Mouse (Mus musculus) heart, embryonic 10.5 days (tissue): ENCODE results near the gene E4f1. TPM values are rescaled to one million over a fixed set of nuclear protein-coding genes. Genes with fewer than 3 reads are reported as not detected.
"Not testable (repeated sequence)": the region's sequence is repeated elsewhere in the genome, so short reads cannot be mapped to it uniquely, and the experiment has no call there.

Source experiments
- DNase-seq: peaks from one replicate; pipeline ENCODE4 v3.0.0-alpha.2; 2017; ENCODE audit warnings: low spot score
- H3K27ac ChIP-seq: fragments of 300-500 bp; sonication (generic); 2 replicates; pipeline ENCODE4 v1.5.1; 2016; ENCODE audit warnings: mild to moderate bottlenecking
- H3K27me3 ChIP-seq: fragments of 300-500 bp; sonication (generic); 2 replicates; pipeline ENCODE4 v1.6.1; 2016; ENCODE audit warnings: mild to moderate bottlenecking; ENCODE audit not compliant: poor library complexity, insufficient read depth, severe bottlenecking
- H3K36me3 ChIP-seq: fragments of 300-500 bp; sonication (generic); 2 replicates; pipeline ENCODE4 v1.6.1; 2016; ENCODE audit warnings: mild to moderate bottlenecking, moderate library complexity
- H3K4me1 ChIP-seq: fragments of 300-500 bp; sonication (generic); 2 replicates; pipeline ENCODE4 v1.6.1; 2016; ENCODE audit warnings: mild to moderate bottlenecking
- H3K4me3 ChIP-seq: fragments of 300-500 bp; sonication (generic); 2 replicates; pipeline ENCODE4 v1.5.1; 2016; ENCODE audit warnings: mild to moderate bottlenecking, moderate library complexity
- H3K9me3 ChIP-seq: fragments of 300-500 bp; sonication (generic); 2 replicates; pipeline ENCODE4 v1.6.1; 2016; ENCODE audit warnings: mild to moderate bottlenecking, moderate library complexity
- WGBS: fragments of 180-500 bp; shearing (Covaris S2); methylation state at CpG from one replicate; pipeline ENCODE4 v1.1.7; 2016; 5-methylcytosine and 5-hydroxymethylcytosine counted together
- polyA plus RNA-seq: library from polyadenylated mRNA; unstranded; fragments of >200 nt; fragmentation: Nextera tagmentation; extraction: Ambion mirVana; gene quantifications from 2 replicates; pipeline ENCODE4 v1.2.1, GENCODE M21; 2016

E4f1 gene
- polyA plus RNA-seq, 1 experiment from 2014 or later, result 30.3 TPM

GRCm38 (mm10) chr17:24442107-24442506 is 28.0 kb downstream of the E4f1 start:
- H3K27me3 ChIP-seq, result no peaks in the 10 kb centered on the region
- H3K27ac ChIP-seq, result no peak overlapping the region
- 90% methylated on average over 14 of the region's 14 CpGs for WGBS
- no peak for DNase-seq
- H3K4me1 ChIP-seq, result no peaks in the 10 kb centered on the region
- no peak overlapping the region for H3K4me3 ChIP-seq
- H3K9me3 ChIP-seq, result no peaks in the 10 kb centered on the region
- H3K36me3 ChIP-seq, result peaks cover 99% of the 10 kb centered on the region

- DNase-seq, result no peak
- Histone ChIP-seq H3K27me3 (no peaks in the 10 kb centered on the region), H3K36me3 (peaks cover 99% of the 10 kb centered on the region), H3K4me3 (no peak overlapping the region), H3K9me3 (no peaks in the 10 kb centered on the region), H3K4me1 (no peaks in the 10 kb centered on the region), H3K27ac (no peak overlapping the region)
- WGBS, result 47% methylated on average over 2 of the region's 2 CpGs
Observed at GRCm38 (mm10) chr17:24441148-24441547, 29.0 kb downstream of the E4f1 start.

GRCm38 (mm10) chr17:24440377-24440776 is 29.7 kb downstream of the E4f1 start:
- DNase-seq, result no peak
- WGBS, result 92% methylated on average over 8 of the region's 8 CpGs
- Histone ChIP-seq H3K4me3 (no peak overlapping the region), H3K27ac (no peak overlapping the region), H3K4me1 (no peaks in the 10 kb centered on the region), H3K27me3 (no peaks in the 10 kb centered on the region), H3K9me3 (no peaks in the 10 kb centered on the region), H3K36me3 (peaks cover 99% of the 10 kb centered on the region)

- Histone ChIP-seq H3K36me3 (peaks cover 91% of the 10 kb centered on the region), H3K9me3 (no peaks in the 10 kb centered on the region), H3K4me3 (no peak overlapping the region), H3K27me3 (no peaks in the 10 kb centered on the region), H3K4me1 (no peaks in the 10 kb centered on the region), H3K27ac (no peak overlapping the region)
- DNase-seq, result no peak
- WGBS, result 79% methylated on average over 5 of the region's 5 CpGs
Observed at GRCm38 (mm10) chr17:24437016-24437415, 33.1 kb downstream of the E4f1 start.

- H3K27me3 ChIP-seq, result no peaks in the 10 kb centered on the region
- H3K36me3 ChIP-seq, result peaks cover 42% of the 10 kb centered on the region
- H3K27ac ChIP-seq, result peak overlapping the region; percentile 87
- DNase-seq, result no peak
- peaks cover 34% of the 10 kb centered on the region for H3K4me1 ChIP-seq
- WGBS, result 67% methylated on average over 14 of the region's 14 CpGs
- peak overlapping the region; percentile 10; the same call in 1 of the 2 replicates for H3K4me3 ChIP-seq
- H3K9me3 ChIP-seq, result no peaks in the 10 kb centered on the region
Observed at GRCm38 (mm10) chr17:24429201-24429983, 40.7 kb downstream of the E4f1 start.

GRCm38 (mm10) chr17:24427170-24427557 is 42.9 kb downstream of the E4f1 start:
- peak overlapping the region; percentile 100 for H3K27ac ChIP-seq
- 3% methylated on average over 8 of the region's 8 CpGs for WGBS
- no peaks in the 10 kb centered on the region for H3K27me3 ChIP-seq
- peaks cover 48% of the 10 kb centered on the region for H3K36me3 ChIP-seq
- H3K4me1 ChIP-seq, result peaks cover 34% of the 10 kb centered on the region
- H3K9me3 ChIP-seq, result no peaks in the 10 kb centered on the region
- no peak for DNase-seq
- H3K4me3 ChIP-seq, result peak overlapping the region; percentile 89

- DNase-seq, result peak; percentile 98
- Histone ChIP-seq H3K36me3 (peaks cover 49% of the 10 kb centered on the region), H3K4me3 (peak within 1 kb of the TSS; percentile 89), H3K4me1 (peaks cover 31% of the 10 kb centered on the region), H3K27me3 (no peaks in the 10 kb centered on the region), H3K27ac (peak within 1 kb of the TSS; percentile 100), H3K9me3 (no peaks in the 10 kb centered on the region)
- WGBS, result under 1% methylated on average over 48 of the region's 48 CpGs
Observed at GRCm38 (mm10) chr17:24426471-24427169, 43.5 kb downstream of the E4f1 start, which contains the start of gene Eci1. Eci1 (plus strand) TSS chr17:24426641.

GRCm38 (mm10) chr17:24425905-24426304 is 44.2 kb downstream of the E4f1 start:
- Histone ChIP-seq H3K4me1 (peaks cover 30% of the 10 kb centered on the region), H3K27me3 (no peaks in the 10 kb centered on the region), H3K27ac (no peak overlapping the region), H3K4me3 (peak overlapping the region; percentile 89; the same call in 1 of the 2 replicates), H3K36me3 (peaks cover 54% of the 10 kb centered on the region), H3K9me3 (no peaks in the 10 kb centered on the region)
- DNase-seq, result no peak
- 87% methylated on average over 7 of the region's 7 CpGs for WGBS

- not testable (repeated sequence) for H3K9me3 ChIP-seq, DNase-seq, H3K27ac ChIP-seq, H3K27me3 ChIP-seq, H3K4me3 ChIP-seq
- Histone ChIP-seq H3K4me1 (peaks cover 25% of the 10 kb centered on the region), H3K36me3 (peaks cover 54% of the 10 kb centered on the region)
- WGBS, result 92% methylated on average over 6 of the region's 8 CpGs
Observed at GRCm38 (mm10) chr17:24425326-24425725, 44.8 kb downstream of the E4f1 start.

GRCm38 (mm10) chr17:24424489-24424888 is 45.6 kb downstream of the E4f1 start:
- Histone ChIP-seq H3K4me3 (no peak overlapping the region), H3K36me3 (peaks cover 58% of the 10 kb centered on the region), H3K4me1 (peaks cover 16% of the 10 kb centered on the region), H3K27ac (no peak overlapping the region), H3K9me3 (no peaks in the 10 kb centered on the region), H3K27me3 (no peaks in the 10 kb centered on the region)
- no peak for DNase-seq
- WGBS, result 95% methylated on average over 5 of the region's 5 CpGs

GRCm38 (mm10) chr17:24423114-24423513 is 47.0 kb downstream of the E4f1 start:
- Histone ChIP-seq H3K9me3 (no peaks in the 10 kb centered on the region), H3K27ac (no peak overlapping the region), H3K27me3 (no peaks in the 10 kb centered on the region), H3K36me3 (peaks cover 72% of the 10 kb centered on the region), H3K4me1 (peaks cover 9% of the 10 kb centered on the region; the same call in 1 of the 2 replicates), H3K4me3 (no peak overlapping the region)
- WGBS, result 94% methylated on average over 4 of the region's 4 CpGs
- DNase-seq, result no peak

- Histone ChIP-seq H3K36me3 (peaks cover 58% of the 10 kb centered on the region), H3K4me3 (peak overlapping the region; percentile 85), H3K4me1 (peaks cover 24% of the 10 kb centered on the region), H3K27ac (no peak overlapping the region), H3K27me3 (no peaks in the 10 kb centered on the region), H3K9me3 (no peaks in the 10 kb centered on the region)
- 84% methylated on average over 3 of the region's 3 CpGs for WGBS
- no peak for DNase-seq
Observed at GRCm38 (mm10) chr17:24416051-24416652, 54.0 kb downstream of the E4f1 start.

GRCm38 (mm10) chr17:24415011-24415410 is 55.1 kb downstream of the E4f1 start:
- DNase-seq, result no peak
- H3K27me3 ChIP-seq, result no peaks in the 10 kb centered on the region
- peak overlapping the region; percentile 85 for H3K4me3 ChIP-seq
- under 1% methylated on average over 21 of the region's 21 CpGs for whole genome bisulfite sequencing
- H3K27ac ChIP-seq, result peak overlapping the region; percentile 99
- H3K9me3 ChIP-seq, result no peaks in the 10 kb centered on the region
- peaks cover 24% of the 10 kb centered on the region for H3K4me1 ChIP-seq
- peaks cover 54% of the 10 kb centered on the region for H3K36me3 ChIP-seq
